Mouse (Mus musculus): Measurements from ENCODE around the gene Rpl3.

Gene Rpl3

DNA sequence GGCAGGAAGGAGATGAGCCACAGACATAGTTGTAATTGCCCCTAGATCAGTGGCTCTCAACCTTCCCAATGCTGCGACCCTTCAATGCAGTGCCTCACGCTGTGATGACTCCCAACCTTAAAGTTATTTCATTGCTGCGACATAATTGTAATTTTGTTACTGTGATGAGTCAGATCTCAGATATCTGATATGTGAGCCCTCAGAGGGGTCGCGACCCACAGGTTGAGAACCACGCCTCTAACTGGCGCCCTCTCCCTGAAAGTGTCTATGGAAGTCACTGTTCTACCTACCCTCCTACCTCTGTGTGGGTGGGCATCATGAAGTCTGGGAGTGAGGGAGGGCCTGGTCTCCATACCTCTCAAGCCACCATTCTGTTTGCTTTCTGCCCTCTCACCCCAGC lies 22.7 kb upstream of the Rpl3 start:
- DNase-seq (ENCODE audit: low spot score): no peak

DNA sequence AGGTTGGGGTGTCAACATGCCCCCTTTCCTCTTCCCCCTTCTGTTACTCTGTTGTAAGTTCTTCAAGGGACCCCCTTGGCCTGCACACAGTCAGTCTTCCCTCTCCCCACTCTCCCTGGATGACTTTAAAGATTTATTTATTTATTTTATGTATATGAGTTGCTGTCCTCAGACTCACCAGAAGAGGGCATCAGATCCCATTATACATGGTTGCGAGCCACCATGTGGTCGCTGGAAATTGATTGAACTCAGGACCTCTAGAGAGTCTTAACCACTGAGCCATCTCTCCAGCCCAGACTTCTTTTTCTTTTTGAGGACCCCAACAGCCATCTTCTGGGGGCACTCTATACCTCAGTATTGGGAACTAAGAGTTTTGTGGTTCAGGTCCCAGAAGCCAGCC lies 20.8 kb upstream of the Rpl3 start:
- peak; percentile 25 for DNase-seq (ENCODE audit: low spot score)

DNA sequence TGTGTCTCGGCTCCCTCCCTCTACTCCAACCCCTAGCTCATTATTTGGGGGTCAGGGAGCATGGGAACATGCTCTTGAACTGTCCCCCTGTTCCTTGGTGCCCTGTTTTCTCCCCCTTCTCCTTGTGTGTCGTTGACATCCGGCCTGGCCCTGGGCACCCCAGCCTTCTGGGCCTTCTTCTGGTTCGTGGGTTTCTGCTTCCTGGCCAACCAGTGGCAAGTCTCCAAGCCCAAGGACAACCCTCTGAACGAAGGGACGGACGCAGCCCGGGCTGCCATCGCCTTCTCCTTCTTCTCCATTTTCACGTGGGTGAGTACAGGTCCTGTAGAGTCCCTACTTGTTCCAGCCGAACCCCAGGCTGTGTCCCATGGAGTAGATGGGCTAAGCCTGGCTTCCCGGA lies 19.8 kb upstream of the Rpl3 start:
- DNase-seq (ENCODE audit: low spot score): no peak

DNA sequence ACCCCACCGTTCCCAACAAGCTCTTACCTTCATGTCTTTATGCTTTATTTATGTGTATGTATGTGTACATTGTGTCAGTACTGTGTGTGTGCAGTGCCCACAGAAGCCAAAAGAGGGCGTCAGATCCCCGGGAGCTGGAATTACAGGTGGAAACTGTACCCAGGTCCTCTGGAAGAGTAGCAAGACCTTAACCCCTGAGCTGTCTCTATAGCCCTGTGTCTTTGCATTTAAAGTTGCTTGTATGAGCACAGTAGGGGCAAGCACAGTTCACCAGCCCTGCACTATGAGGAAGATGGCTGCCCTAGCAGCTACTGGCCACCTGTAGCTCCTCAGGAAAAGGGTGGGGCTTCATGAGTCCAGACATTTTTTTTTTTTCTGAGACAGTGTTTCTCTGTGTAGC lies 15.9 kb upstream of the Rpl3 start:
- DNase-seq (ENCODE audit: low spot score): no peak

DNA sequence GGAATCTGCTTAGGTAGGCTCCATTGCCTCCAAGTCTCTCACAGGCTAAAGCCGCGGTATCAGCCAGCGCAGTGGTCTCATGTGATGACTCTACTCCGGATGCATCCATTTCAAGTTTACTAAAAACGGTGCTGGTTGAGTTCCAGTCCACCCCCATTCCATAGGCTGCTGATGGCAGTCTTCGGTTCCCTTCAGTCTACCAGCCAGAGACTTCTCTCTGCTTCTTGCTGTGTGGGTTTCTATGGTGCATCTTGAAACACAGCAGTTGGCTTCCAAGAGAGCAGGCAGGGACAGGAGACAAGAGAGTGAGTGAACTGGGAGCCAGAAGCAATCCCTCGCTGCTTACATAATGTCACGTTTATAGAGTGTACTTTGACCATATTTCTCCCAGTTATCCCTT lies 15.5 kb upstream of the Rpl3 start:
- DNase-seq (ENCODE audit: low spot score): no peak

DNA sequence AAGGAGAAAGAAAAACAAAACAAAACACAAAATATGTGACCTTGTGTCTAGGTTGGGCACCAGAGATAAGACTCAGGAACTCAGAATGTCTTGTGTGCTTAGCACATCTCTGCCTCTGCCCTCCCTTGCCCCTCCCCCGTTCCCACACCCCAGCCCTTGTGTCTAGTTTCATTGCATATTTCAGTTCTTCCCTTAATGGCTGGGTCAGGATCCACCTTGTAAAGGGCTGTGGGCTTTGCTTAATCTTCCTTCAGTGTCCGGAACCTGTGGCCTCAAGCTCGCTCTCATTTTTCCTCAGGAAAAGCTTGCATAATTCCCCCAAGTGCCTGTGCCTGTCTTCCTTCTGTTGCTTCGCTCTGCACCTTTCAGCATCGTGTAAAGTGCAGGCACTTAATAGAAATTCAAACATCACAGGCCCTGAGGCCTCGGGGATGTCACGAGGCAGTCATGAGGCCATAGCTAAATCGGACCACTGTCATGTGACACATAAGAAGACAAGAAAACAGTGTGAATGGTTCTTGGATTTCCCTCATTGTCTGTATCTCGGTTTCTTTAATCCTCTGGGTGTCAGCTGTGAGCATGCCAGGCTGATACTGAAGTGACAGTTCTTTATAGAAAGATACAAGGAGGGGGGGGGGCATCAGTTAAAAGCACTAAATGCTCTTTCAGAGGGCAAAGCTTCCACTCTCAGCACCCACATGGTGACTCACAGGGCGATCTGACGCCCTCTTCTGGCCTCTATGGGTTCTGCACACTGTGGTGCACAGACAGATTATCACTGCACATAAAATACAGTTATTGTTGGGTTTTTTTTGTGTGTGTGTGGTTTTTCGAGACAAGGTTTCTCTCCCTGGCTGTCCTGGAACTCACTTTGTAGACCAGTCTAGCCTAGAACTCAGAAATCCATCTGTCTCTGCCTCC lies 14.1 kb upstream of the Rpl3 start:
- DNase-seq (ENCODE audit: low spot score): no peak

DNA sequence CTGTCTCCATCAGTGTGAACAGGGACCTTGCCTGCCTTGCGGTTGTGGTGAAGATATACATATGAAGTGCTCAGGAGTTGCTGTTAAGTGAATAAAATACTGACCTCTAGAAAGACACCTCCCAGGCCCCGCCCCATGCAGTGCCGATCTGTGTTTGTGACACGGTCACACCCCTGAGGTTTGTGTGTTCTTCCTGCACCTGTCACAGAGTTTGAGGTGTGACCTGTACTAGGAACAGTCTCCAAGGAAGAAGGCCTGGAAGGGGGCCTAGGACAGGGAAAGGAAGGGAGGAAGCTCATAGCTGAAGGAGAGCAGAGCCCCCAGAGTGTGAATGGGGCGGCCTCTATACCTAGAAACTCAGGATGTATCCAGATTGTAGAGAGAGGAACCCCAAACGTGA lies 10.8 kb upstream of the Rpl3 start:
- DNase-seq (ENCODE audit: low spot score): no peak

DNA sequence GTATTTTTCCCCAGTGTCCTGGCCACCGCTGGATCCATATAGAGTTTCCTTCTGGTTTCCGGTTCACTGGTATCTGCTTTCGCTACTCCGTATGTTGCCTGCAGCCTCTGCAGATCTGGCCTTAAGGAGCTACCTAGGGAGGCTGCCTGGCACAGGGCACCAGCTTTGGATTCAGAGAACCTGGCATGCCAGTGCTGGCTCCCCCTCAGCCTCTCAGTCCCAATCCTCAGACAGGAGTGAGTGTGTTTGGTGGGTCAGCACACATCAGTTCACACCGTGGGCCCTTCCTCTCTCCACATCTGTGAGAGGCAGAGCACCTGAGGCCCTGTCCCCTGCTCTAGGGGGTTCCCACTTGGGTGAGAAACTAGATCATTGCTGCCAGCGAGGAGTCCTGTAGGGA lies 9.8 kb upstream of the Rpl3 start:
- DNase-seq (ENCODE audit: low spot score): no peak

DNA sequence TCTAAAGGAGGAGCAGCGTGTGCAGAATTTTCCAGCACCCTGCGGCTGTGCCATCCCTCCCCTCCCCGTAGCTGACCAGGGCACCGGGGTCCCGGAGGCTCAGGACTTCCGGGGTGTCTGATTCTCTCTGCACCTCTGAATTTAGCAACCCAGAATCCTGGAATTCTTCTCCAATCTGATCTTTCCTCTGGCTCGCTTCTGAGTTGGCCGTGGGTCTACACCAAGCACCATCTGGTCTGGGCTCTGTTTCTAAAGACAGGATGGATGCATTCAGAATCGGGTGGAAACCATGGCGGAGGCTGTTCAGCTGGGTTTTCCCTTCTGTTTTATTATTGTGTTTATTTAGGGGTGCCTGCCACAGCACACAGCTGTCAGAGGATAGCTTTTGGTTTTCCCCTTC lies 9.2 kb upstream of the Rpl3 start:
- DNase-seq (ENCODE audit: low spot score): no peak

DNA sequence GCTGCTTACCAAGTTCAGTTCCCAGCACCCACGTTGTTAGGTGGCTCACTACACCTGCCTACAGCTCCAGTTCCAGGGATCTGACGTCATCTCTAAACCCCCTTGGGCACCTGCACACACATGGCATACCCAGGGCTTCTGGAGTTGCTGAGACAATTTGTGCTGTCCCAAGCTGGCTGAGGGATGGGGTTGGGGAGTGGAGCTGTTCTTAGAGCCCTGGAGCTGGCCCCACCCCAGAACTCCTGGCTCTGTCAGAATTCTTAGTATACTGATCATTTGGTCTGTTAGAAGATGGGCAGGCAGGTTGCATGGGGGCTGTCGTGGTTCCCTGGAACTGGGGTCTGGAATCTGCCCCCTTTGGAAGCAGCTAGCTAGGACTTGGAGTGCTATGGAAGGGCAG lies 8.5 kb upstream of the Rpl3 start:
- no peak for DNase-seq (ENCODE audit: low spot score)

DNA sequence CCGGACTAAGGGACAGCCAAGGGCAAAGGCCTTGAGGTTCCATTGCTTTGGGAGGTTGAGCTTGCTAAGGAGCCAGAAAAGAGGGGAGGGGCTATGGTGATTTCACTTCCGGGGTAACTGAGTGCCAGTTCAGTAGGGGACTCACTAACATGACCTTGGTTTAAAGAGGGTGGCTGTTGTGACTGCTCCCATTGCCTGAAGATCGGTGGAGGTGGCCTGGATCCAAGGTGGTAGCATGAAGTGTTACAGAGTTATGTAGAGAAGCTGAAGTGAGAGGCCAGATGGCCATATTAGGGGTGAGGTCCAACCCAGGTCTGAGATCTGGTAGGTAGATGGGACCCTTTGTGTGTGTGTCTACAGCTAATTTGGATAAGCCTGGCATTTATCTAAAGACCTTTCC lies 7.8 kb upstream of the Rpl3 start:
- no peak for DNase-seq (ENCODE audit: low spot score)

DNA sequence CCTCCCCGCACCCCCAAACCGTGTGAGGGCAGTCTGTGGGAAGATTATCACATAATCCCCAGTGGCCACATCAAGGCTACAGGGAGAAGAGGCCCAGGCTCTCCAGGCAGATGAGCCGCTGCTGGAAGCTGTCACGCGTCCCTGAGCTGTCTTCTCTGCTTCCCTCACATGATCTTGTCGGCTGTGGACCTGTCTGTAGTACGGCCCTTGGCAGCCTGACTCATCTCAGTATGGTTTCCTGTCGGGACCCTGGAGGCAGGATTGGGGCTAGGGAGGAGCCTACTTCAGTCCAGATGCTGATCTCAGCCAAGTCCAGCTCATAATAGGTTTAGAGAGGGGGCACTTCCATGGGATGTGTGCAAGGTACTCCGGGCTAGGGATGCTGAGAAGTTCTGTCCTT lies 7.1 kb upstream of the Rpl3 start:
- DNase-seq (ENCODE audit: low spot score): no peak

DNA sequence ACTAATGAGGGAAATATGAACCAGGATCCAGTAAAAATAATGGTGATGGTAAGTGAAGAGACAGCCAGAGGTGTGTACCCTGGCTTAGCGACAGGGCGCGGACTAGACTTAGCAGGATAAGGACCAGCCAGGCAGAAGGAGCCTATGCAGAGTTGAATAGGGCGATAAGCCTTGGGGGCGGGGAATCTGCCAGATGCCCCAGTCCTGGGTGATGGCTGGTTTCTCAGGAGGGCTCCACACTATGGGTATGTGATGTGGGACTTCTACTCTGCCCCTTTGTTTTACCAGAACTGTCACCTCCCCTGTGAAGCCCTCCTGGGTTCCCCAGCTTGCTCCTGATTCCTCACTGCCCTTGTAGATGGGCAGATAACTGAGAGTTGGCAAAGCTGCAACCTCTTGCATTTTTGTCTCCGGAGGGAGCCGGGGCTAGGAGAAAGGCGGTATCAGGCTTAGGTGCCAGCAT lies 6.4 kb upstream of the Rpl3 start:
- no peak for DNase-seq (ENCODE audit: low spot score)

DNA sequence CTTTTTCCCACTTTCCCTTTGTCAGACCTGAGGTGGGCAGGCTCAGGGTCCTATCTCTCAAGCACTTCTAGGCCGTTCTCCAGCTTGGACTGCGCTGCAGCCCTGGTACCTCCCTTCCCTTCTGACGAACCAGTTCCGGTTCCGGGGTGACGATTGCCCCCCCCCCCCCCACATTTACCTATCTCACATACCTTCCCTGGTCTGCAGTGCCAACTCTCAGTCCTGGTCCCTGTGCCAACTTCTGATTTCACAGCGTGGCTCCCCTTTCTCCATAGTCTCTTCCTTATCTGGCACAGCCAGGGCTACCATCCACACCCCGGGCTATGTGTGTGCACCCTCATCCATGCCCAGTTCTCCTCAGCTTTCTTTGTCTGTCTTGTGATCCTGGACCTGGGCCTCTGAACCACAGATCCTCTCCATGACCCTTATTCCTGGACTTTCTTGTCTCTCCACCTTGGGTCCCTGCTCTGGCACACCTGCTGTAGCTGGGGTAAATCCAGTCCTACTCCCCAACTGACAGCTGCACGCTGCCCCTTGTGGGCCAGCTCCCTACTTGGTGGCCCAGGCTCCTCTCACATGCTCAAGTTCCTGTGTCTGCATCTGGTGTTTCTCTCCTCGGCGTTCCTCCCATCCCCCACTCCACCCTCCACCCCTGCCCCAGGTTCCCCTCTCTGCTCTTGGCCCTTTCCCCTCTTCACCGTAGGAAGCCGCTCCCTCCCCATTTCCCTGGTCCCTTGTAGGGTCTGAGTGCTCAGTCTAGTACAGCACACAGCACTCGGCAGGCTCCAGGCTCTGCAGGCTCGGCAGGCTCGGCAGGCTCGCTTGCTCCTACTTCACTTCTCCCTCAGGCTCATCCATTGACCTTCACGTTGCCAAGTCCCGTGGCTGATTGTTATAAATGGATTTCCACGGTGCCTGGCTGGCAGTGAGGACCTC lies 5.5 kb upstream of the Rpl3 start:
- no peak for DNase-seq (ENCODE audit: low spot score)

DNA sequence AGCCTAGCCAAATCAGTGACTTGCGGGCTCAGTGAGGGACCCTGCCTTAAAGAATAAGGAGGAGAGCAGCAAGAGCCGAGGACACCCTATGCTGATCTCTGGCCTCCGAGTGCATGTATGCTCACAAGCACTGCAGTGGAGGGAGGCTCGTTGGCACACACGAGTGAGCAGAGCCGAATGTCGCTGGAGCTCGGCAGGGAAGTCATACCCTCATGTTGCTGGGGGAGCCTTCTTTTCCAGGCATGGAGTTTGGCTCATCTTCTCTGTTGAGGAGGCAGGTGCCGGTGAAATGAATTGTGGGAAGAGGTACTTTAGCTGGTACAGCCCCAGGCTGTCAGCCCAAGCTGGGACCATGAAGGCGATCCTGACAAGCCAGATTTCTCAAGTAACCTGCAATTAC lies 4.7 kb upstream of the Rpl3 start:
- no peak for DNase-seq (ENCODE audit: low spot score)

DNA sequence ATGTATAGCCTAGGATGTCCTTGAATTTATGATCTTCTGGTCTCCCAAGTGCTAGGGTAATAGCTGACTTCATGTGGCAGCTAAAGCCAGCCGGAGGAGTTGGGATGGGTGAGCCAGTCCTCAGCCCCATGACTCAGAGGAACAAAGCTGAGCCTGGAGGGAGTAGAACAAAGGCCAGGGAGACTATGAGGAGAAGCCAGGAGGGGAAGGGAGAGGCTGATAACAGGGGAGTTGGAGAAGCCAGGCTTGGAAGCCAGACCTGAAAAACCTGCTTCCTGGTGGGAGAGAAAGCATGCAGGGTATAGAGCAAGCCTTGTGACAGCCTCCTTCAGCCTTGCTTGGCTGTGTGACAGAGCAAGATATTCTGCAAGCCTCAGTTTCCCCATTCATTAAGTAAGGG lies 3.9 kb upstream of the Rpl3 start:
- no peak for DNase-seq (ENCODE audit: low spot score)

DNA sequence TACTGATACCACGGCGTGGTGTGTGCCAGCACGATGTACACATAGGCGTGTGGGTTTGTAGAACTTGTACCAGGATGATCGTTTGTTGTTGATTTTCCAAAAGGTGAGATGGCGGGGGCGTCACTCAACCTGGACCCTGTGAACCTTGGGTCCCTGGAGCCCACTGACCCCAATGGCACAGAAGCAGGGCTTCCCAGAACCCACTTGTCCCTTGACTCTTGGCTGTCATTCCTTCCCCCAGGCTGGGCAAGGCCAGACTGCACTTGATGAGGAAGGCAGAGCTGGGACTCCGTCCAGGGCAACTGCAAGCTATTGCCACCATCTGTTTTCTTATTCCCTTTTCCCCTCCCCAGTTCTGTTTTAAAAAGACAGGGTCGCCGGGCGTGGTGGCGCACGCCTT lies 2.5 kb upstream of the Rpl3 start:
- no peak for DNase-seq (ENCODE audit: low spot score)

DNA sequence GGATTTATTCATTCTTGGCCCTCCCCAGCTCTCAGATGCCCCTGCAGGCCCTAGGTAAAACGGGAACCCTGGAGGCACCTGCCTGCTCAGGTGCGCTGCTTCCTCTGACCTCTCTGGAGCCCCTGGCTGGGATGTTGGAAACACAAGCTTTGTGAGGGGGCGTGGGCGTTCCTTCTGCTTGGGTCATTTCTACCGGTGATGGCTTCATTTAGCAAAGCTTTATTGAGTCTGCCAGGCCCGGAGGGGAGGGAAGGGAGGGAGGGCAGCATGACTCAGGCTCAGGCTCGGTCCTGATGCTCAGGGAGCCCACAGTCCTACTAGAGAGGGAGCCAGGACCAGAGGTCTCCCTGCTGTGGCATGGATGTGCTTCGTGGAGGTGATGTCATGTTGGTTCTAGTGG lies 931 bp upstream of the Rpl3 start:
- DNase-seq (ENCODE audit: low spot score): no peak

DNA sequence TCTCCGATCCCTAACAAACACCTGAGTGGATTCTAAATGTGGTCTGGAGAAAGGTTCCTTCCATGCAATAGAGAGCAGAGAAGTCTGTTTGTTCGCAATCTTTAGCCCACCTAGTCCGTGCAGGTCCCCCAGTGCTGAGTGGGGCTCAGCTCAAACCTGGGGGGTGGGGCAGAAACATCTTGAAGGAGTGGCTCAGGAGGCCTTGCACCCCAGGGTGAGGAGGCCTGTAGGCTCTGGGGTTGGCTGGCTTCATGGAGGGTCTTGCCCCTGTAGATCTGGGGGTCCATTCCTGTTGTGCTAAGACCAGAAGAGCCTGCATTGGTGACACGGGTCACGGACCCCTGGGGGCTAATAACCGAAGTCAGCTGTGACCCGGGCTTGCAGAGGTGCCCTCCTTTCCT lies 373 bp upstream of the Rpl3 start:
- no peak for DNase-seq (ENCODE audit: low spot score)

DNA sequence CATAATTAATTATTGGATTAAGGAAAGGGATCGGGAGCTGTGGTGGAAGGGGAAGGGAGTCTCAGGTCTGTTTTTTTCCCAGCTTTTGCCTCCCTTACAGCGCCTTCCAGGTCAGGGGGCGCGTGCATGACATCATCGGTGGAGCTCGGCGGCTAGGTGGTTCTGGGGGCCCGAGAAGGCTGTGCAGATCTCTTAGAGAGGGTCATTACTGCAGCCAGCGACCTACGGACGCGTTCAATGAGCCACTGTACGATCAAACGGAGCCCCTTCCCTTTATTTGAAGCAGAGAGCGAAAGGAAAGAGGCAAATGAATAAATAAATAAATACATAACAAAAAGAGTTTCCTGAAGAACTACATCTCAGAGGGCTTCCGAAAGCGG lies 937 bp downstream of the Rpl3 start:
- DNase-seq (ENCODE audit: low spot score): no peak

DNA sequence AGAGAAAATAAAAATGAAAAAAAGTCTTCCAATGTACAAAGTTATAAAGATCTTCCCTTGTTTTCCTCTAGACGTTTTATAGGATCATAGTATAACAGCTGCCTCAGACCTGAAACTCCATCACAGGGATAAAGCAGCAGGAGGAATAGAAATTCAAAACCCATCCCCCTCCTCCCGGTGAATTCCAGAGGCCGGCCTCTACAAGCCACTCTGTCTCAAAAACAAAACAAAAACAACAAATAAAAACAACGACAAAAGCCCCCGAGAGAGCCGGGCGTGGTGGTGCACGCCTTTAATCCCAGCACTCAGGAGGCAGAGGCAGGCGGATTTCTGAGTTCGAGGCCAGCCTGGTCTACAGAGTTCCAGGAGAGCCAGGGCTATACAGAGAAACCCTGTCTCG lies 1.5 kb downstream of the Rpl3 start:
- DNase-seq (ENCODE audit: low spot score): no peak

DNA sequence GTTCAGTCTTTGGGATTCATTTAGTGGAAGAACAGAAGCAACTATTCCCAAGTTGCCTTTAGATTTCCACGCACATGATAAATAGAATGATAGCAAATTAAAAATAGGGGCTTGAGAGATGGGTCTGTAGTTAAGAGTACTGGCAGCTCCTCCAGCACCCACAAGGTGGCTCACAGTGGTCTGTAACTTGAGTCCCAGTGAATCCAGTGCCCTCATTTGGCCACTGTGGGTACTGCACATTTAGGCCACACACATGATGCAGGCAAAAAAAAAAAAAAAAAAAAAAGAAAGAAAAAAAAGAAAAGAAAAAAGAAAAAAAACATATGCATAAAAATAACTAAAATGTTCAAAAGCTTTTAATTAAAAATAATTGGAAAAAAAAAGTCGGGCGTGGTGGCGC lies 3.0 kb downstream of the Rpl3 start:
- peak; percentile 88 for DNase-seq (ENCODE audit: low spot score)

DNA sequence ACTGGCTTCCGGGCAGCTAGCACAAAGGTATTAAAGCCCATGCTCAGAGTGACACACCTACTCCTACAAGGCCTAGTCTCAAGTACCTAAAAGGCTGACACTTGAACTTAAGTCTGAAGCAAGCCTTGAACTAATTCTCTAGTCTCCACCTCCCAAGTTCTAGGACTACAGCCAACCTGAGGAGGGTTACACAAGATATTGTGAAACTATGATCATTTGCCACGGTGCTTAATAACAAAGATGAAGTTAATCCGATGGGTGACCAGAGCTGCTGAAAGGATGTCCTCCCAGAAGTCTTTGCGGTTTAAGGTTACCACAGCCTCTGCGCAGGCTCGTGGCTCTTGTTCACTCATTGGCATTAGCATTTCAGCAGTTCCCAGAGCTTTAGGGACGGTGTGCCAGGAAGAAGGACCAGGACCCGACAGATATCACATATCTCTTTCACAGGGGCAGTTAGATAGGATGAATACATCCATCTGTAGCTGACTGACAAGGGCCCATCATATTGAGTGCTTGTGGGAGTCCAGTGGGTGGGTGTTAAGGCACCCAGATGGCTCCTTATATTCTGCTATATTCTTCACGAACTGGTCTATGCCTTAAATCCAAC lies 4.2 kb downstream of the Rpl3 start:
- no peak for DNase-seq (ENCODE audit: low spot score)
